Mouse (Mus musculus) layer of hippocampus, adult 8-10 months (tissue): ENCODE measurements at regions not wholly inside any gene's neighbourhood (a gene's known extent, or its start where the extent isn't known, plus 50 kb on each side); places are given as distances from the start of the nearest gene placed in this dataset.
"Not testable (repeated sequence)": the region's sequence is repeated elsewhere in the genome, so short reads cannot be mapped to it uniquely, and the experiment has no call there.

ENCODE experiments used
- DNase-seq, 2 experiments: peaks; one replicate each; pipeline ENCODE4 v3.0.0; 2022; ENCODE audit warnings: low spot score in 2 of 2

GRCm38 (mm10) chr4:18349157-18349556 is 1256.1 kb upstream of the Gm12353 start:
- DNase-seq, result no peak

GRCm38 (mm10) chr4:18365514-18365913 is 1239.7 kb upstream of the Gm12353 start:
- peak; percentile 14 to 31 for DNase-seq

DNA sequence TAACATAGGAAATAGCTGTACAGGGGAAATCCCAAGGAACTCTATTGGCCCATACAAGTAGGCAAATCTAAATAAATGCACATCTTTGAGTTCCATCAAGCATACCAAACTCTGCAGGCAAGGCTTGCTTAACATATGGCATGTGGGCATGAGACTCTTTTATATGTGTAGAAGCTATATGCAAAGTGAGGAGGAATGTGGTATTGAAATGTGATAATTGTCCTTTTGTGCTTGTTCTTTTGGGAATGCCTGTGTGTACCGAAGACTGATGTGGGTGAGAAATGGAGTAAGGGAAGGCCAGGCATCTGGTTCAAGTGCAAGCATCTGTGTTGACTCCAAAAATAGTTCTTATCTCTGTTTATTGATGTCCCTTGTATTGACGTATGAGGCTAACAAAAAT is 1239.3 kb upstream of the Gm12353 start:
- DNase-seq, result peak in 1 of 2 experiments; percentile 12

DNA sequence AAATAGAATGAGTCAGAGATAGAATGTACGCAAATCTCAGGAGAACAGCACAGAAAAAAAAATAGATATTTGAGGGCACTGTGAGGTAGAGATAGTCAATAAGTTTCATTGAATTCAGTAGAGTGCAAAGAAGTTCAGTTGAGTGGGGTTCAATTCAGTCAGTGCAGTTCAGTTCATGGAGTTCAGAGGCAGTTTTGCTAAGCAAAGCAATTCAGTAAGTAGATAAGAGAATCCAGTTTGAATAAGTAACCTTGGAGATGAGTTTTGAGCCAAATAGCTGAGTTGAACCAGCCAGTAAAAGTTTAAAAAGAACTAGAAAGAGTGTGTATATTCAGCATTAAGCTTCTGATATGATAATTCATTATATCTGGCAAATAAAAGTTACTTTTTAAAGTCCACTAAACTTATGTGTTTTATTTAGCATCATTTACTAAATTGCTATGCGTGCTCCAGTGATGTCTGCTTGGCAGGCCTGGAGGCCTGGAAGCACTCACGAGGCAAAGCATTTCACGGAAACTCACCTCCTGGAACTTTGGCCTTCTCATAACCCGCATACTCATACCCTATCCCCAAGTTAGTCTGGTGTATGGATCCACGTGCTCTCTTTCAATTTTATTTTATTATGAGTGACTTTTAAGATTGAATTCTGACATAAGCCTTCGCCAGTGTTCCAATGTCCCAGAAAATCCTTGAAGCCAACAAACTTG is 1210.3 kb upstream of the Gm12353 start:
- DNase-seq, result no peak

DNA sequence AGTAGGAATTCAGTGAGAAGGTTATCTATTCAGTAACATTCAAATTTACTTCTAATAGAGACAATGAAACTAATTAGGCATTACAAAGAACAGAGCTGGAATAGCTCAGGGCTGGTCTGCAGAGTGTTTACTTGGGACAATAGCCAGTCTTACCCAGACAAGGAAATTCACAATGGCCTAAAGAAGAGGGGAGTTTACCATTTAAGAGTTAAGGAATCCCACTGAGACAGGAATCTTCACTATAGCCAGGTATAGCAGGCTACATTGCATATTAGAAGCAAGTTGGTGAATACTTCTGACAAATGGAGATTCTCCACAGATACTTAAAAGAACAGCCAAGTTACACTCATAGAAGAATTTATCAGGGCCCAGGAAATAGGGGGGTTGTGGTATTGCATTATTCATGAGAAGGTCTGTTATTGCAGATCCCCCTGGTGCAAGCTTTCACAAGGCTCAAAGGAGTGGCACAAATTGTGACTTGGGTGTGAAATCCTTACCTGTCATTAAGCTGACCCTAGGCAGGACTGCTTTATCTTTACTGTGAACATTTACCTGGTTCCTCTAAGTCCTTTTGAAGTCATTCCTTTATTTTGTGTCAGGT is 1209.6 kb upstream of the Gm12353 start:
- not testable (repeated sequence) for DNase-seq

DNA sequence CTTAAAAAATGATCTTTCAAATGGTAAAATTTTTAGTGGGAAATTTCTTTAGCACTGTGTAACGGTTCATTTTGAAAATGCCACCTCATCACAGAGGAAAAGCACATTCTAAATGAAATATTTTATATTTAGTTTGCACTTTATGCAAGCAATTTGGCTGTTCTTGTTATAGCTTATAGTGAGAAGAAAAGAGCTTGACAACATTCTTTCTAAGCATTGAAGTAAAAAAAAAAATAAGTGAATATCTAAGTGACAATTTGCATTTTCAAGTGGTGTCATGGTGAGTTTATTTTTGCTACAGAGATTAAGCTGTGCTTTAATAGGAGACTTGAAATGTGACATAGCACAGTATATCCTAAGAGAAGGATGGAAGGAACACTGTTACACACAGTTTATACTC is 1194.9 kb upstream of the Gm12353 start:
- no peak for DNase-seq

DNA sequence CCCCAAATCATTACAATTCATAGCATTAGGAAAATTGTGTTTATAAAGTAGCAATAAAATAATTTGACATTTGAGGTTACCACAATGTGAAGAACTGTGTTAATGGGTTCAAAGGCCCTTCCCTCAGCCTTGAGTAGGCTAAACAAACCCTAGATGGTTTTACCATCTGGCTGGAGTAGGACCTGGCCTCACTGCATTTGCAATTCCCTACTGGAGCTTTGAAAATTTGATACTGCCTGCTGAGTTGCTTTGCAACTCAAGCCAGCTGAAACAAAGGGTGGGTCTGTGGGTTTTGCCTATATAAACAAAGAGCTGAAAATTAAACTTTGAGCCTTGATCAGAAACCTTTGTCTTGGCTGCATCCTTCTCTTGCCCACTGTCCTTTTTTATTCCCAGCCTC is 1163.9 kb upstream of the Gm12353 start:
- no peak for DNase-seq

GRCm38 (mm10) chr4:18444284-18445004 is 1160.8 kb upstream of the Gm12353 start:
- DNase-seq, result no peak

DNA sequence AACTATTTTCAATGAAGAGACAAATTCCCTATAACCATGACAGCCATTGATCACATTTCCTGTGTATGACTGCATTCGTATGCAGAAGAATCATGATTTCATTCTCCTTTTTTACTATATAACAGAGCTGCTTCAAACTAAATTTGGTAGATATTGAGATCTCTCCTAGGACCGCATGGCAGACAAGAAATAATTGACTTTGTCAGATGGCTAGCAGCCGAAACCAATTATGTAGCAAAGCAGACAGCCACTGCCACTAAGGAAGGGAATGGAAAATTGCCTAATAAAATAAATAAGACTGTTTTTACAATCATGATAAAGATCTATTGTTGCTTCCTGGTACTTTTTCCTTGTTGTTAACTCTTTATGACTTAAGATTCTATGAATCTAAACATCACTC is 1143.6 kb upstream of the Gm12353 start:
- DNase-seq, result no peak

GRCm38 (mm10) chr4:18468271-18468670 is 1137.0 kb upstream of the Gm12353 start:
- DNase-seq, result not testable (repeated sequence)

DNA sequence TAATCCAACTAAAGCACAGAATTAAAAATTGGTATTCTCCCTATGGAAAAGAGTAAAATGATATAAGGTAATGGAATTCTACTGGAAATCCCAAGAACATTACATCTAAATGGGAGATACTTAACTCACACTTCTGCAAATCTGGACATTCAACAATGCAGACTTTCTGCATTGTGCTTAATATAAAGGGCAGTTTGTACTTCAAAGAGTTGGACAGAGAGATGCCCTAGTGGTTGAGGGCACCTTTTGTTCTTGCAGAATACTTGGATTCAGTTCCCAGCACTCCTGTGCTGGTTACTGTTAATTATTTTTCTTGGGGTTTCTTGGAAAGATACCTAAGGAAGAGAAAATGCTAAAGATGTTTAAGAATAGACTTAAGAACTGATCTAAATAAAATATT is 1135.7 kb upstream of the Gm12353 start:
- no peak for DNase-seq
